Mouse (Mus musculus) neural tube, embryonic 12.5 days (tissue): ENCODE measurements around the gene Srgap3. TPM values are rescaled to one million over a fixed set of nuclear protein-coding genes. Genes with fewer than 3 reads are reported as not detected.

Experiments used
- polyA plus RNA-seq: library from polyadenylated mRNA; unstranded; fragments of >200 nt; fragmentation: Nextera tagmentation; extraction: Ambion mirVana; gene quantifications from 2 replicates; pipeline ENCODE4 v1.2.1, GENCODE M21; 2016

Gene Srgap3
- polyA plus RNA-seq, 1 experiment from 2014 or later, result 37.0 TPM

Other genes starting within 250 kb of the Srgap3 start
- gene Thumpd3, start 99.0 kb upstream of the Srgap3 start, polyA plus RNA-seq, result 61.2 and 64.0 TPM in 2 replicates
- 50.5 and 57.8 TPM in 2 replicates for gene Setd5, start 130.1 kb upstream of the Srgap3 start, polyA plus RNA-seq
- 40.8 and 42.7 TPM in 2 replicates for gene Lhfpl4, start 248.1 kb upstream of the Srgap3 start, polyA plus RNA-seq